Mouse (Mus musculus): ENCODE data around the gene Tff1.

GRCm38 (mm10) chr17:31195207-31195606, 30.1 kb upstream of the Tff1 start:
- TF ChIP-seq CTCF (IDR thresholded peaks at IDR 0.05; ENCODE audit: borderline replicate concordance, insufficient read depth, low read depth, low read length) = no peak
- TF ChIP-seq POLR2A (IDR thresholded peaks at IDR 0.05; ENCODE audit: borderline replicate concordance, insufficient read depth, low read length) = no peak
